ENCODE assay signal across 11 mouse cellular contexts in the genomic region with DNA sequence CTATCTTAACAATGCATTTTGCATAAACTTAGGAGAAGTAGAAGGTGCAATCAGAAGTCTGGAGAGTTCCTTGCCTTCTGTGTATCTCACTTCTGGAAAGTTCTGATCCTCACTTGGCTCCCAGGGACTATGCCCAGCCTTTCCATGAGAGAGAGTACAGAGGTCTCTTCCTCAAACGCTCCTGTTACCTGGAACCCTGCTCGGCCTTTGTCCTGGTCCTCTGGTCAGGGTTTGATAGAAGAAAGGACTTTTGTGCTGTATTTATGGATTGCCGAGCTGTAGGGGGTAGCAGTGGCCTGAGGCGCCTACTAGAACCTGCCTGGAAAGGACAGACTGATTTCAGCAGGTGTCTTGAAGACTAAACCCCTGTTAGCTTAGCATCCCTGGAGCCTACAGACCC. TPM values are rescaled to one million over a fixed set of nuclear protein-coding genes. Genes with fewer than 3 reads are reported as not detected.
"Had no signal": no experiment of that assay in that cellular context is flagged by ENCODE, and none has a peak within 500 bp of the region (broad histone marks: within the 10 kb centered on the region; RNA-seq: fewer than 3 reads in every experiment).

No protein-coding gene starts in this region.

- DNase-seq: left cerebral cortex, postnatal 4 days; lung, postnatal 14 days; right cerebral cortex, adult 18-20 months; right cerebral cortex, postnatal 25 days; thymus, postnatal 36 days had no signal

- H3K4me3 ChIP-seq: layer of hippocampus, adult 2 months; limb, embryonic 13.5 days; liver, embryonic 12.5 days; lung, embryonic 15.5 days; midbrain, embryonic 12.5 days had no signal

- H3K27me3 ChIP-seq: limb, embryonic 13.5 days; liver, embryonic 12.5 days; lung, embryonic 15.5 days; midbrain, embryonic 12.5 days had no signal

- H3K27ac ChIP-seq: layer of hippocampus, adult 2 months; limb, embryonic 13.5 days; liver, embryonic 12.5 days; lung, embryonic 15.5 days; midbrain, embryonic 12.5 days had no signal

- H3K36me3 ChIP-seq: limb, embryonic 13.5 days; liver, embryonic 12.5 days; lung, embryonic 15.5 days; midbrain, embryonic 12.5 days had no signal

- H3K4me1 ChIP-seq: limb, embryonic 13.5 days; liver, embryonic 12.5 days; lung, embryonic 15.5 days; midbrain, embryonic 12.5 days had no signal

- H3K9ac ChIP-seq: limb, embryonic 13.5 days; liver, embryonic 12.5 days; lung, embryonic 15.5 days; midbrain, embryonic 12.5 days had no signal

RNA-seq across cellular contexts. Expression of a gene that starts 55.9 kb away (rescaled TPM):
- total RNA-seq: megakaryocyte-erythroid progenitor cell, adult 5-6 weeks had no signal
